Mouse (Mus musculus) hematopoietic stem cell, adult 5-6 weeks (primary cell): ENCODE data around the gene BC049715. TPM values are rescaled to one million over a fixed set of nuclear protein-coding genes. Genes with fewer than 3 reads are reported as not detected.
"Not testable (repeated sequence)": the region's sequence is repeated elsewhere in the genome, so short reads cannot be mapped to it uniquely, and the experiment has no call there.

Experiments
- ATAC-seq, 2 experiments: fragments of 125-278 bp in 1 of 2; replicated peaks in 1 of 2; 2 replicates each; pipeline ENCODE4 v1.8.0; 2016 to 2017; ENCODE audit warnings: inconsistent platforms in 2 of 2, mild to moderate bottlenecking in 2 of 2, moderate number of reproducible peaks in 2 of 2, low read depth in 1 of 2, moderate TSS enrichment in 1 of 2; ENCODE audit not compliant: low FRiP score in 2 of 2, poor library complexity in 2 of 2, severe bottlenecking in 2 of 2, insufficient read depth in 1 of 2, low TSS enrichment in 1 of 2
- total RNA-seq: library from RNA; stranded (forward); fragments of 172-1452, 232-1000 nt; gene quantifications from 2 replicates; pipeline ENCODE4 v1.2.3, GENCODE M21; 2017

BC049715 gene
- 1.8 and 3.9 TPM in 2 replicates for total RNA-seq

GRCm38 (mm10) chr6:136827516-136827880 is at the start of gene BC049715:
Gene BC049715 (plus strand): TSS chr6:136827626.
- ATAC-seq: 0 out of 4 replicates have a peak, but pooled peaks of 1 of the 2 experiments have one; percentile 0

DNA sequence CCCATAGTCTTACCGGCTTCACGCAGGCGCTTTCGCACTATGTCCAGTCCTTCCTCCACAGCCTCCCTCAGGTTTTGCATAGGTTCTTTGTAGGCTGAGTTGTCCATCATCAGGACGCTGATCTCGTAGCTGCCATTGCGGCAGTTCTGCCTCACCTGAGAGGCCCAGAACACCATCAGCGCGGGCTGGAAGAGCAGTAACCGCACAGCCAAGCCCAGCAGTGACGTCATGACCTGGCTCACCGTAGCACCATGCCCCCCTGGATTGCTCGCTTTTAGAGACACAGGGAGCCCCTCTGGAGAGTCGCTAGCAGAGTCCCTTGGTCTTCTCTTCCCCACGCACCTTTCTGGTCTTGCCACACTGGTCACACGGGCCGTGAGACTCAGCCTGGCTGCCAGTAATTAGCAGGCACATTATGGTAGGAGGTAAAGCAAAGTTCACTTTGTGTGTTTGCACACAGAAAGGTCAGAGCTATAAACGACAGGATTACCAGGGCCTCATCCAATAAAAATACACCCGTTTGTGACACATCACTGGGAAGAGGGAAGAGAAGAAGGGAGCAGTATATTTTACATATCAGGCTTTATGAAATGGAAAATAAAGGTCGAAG is 45.9 kb upstream of the BC049715 start, which contains the start of gene Gucy2c:
TSS of gene Gucy2c (minus strand) at position 389 of the 610 bp plus-strand sequence.
- no peak for ATAC-seq

DNA sequence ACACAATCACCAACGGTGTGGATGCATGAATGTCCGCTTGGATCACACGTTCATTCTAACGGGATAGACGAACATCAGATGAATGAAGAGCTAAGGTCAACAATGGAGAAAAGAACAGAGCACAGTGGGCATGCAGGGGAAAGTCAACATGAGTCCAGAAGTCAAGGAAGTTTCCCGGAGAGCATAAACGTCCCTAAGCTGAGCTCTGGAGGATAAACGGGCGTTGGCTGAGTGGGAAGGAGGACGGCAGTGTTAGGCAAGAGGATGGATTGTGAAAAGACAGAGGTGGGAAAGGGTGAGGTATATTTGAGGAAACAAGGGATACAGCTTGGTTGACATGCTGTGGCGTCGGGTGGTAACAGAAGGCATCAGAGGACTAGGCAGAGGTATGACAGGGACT is 45.3 kb upstream of the BC049715 start:
- no peak for ATAC-seq

DNA sequence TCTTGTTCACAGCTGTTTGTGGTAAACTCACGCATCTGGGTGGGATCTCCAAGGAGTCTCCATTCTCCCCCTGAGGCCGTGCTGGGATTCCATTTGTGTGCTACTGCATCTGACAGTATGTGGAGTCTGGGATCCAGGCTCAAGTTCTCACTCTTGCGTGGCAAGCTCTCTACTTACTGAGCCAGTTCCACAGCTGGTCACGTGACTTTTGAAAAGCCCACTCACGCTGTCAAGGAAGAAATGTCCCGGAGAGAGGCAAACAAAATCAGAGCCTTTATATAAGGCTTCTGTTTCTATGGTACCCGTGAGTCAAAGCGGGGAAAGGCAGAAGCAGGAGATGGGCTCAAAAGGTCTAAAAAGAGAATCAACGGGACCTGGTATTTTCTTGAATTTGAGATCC is 44.7 kb upstream of the BC049715 start:
- no peak for ATAC-seq

- ATAC-seq: no peak
These were observed 37.9 kb upstream of the BC049715 start for GRCm38 (mm10) chr6:136789391-136789971.

DNA sequence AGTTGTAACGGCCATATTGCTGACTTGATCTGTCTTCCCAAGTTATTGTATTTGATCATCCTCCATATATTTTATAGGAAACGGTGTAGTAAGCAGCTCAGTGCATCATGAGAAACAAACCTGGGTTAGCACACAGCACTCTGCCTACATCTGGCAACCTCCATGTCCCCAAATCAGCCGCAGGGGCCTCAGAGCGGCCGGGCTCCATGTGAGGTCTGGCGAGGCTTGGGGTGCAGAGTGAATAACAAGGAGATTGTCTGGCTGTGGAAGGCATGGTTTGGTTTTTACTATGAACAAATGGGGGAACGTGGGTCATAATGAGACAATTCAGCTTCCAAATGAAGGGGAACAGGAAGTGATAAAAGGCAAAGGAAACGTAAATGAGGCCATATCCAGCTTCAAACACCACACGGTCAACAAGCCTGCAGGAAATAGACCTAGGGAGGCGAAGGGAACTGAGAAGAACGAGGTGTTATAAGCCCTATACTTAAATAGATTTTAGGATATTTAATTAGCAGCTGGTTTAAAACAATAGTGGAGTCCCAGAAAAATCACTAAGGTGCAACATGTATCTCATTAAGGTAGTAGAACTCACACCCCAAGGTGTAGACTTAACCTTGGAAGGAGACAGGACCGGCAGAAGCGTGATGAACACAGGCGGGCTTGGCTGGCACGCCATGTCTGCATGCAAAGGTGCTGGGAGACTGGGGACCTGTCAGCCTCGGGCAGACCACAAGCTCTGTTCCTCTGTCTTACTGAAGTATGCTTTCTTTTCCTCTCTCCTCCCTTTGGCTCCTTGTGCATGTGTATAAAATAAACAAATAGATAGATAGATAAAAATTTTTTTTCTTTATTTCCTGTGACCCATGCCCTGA is 34.3 kb upstream of the BC049715 start:
- peak; percentile 43 to 58; a peak in 3 of 4 replicates for ATAC-seq

DNA sequence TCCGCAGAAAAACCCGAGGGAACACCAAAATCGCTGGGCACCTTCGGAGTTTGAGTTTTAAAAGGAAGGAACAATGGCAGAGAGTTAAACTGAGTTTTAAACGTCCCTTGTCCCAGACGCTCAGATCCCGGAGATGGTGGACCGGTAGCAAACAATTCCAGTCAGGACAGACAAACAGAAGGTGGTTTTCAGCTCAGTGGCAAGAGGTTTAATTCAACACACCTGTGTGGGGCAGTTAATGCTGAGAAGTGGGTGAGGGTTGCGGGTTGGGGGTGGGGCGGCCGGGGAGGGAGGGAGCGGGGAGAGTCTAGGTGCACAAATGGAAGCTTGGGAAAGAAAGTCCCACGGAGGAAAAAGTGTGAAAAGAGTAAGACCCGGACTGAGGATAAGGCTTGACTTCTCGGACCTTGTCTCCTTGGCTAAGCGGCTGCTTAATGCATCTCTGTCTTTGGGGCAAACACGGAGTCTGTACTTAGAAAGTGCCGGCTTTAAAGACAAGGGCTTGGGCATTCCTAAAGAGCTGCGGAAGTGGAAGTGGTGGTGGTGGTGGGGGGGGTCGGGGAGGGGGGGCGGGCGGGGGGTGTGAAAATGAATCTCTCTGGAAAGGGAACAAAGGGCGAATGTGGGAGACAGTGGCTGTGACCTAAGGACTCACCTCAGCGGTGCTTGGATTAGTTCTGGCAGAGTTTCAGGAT is 33.4 kb upstream of the BC049715 start:
- ATAC-seq: no peak

GRCm38 (mm10) chr6:136795110-136795509 is 32.3 kb upstream of the BC049715 start:
- ATAC-seq: no peak

GRCm38 (mm10) chr6:136795850-136796249 is 31.6 kb upstream of the BC049715 start:
- ATAC-seq: no peak

GRCm38 (mm10) chr6:136797874-136798693 is 29.3 kb upstream of the BC049715 start:
- not testable (repeated sequence) for ATAC-seq

DNA sequence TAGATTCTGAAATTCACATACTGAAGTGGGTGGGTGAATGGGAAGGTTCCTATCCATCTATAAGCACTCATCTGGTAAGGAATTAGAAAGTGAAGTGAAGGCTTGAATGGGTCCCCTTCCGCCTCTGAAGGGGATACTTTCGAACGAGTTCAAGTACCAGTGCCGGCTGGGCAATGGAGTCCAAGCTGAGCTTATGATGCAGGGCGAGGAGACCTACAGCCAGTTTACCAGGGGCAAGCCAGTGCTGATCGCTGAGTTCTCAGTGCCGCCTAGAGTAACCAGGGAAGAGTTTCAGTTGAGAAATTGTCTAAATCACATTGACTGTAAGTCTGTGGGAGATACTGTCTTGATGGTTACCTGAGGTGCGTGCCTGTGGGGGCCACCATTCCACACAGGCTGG is 26.7 kb upstream of the BC049715 start:
- no peak for ATAC-seq

- no peak for ATAC-seq
These were observed 26.2 kb upstream of the BC049715 start for GRCm38 (mm10) chr6:136801274-136801673.

DNA sequence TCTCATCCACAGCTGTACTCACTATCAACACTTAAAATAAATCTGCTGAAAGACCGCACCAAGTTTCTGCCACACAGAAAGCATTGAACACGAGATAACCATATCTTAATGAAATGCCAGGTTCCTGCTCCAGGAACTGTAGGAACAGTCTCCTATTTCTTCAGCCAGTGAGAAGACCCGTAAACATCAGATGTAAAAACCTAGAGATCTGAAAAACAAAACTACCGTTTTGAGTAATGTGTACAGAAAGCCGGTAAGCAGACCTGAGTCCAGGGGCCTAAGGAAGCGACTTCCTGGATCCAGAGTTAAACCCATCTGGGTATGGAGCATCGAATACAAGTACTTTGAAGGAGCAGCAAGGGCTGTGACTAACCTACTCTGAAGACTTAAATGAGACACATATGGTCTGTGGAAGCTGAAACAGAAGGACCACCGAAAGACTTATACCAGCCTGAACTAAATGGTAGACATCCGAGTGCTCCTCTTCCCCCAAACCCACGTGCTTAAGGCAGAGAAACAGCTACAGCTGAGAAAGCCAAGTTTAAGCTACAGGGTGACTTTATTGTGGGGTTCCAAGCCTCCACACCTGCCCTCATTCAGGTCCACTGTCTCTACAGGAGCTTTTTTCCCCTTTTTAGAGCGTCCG is 24.2 kb upstream of the BC049715 start:
- ATAC-seq: no peak; a peak in 1 of 4 replicates

DNA sequence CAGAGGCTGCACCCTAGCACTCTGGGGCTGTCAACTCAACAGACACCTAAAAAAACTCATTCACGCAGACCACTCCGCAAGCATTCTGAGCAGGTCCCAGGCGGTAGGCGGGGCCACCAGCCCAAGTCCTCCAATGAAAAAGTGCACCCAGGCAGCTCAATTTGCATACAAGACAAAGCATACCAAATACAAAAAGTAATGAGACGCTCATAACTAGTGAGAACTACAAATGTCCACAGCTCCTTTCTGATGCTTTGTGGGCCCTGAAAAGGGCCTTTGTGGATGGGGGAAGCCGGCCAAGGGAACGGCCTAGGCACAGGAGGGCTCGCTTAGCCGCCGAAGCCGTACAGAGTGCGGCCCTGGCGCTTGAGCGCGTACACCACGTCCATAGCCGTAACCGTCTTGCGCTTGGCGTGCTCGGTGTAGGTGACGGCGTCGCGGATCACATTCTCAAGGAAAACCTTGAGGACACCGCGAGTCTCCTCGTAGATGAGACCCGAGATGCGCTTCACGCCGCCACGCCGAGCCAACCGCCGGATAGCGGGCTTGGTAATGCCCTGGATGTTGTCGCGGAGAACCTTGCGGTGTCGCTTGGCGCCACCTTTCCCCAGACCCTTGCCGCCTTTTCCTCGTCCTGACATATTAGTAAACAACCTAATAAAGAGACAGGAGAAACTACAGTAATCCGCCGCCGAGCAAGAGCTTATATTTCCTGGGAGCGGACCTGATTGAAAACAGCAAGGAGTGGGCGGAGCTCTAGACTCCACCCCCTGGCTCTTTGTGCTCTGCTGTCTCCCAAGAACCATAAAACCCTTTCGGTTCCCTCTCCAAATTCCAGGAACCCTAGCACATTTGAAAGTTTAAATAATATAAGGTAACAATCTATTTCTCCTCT is 23.4 kb upstream of the BC049715 start, which contains the start of gene Hist4h4:
TSS of gene Hist4h4 (minus strand) at position 677 of the 895 bp plus-strand sequence.
- peak; percentile 65 to 70 for ATAC-seq

- no peak for ATAC-seq
These were observed 22.6 kb upstream of the BC049715 start for GRCm38 (mm10) chr6:136804705-136805408.
